Mouse (Mus musculus): ENCODE results near the gene Nprl3. TPM values are rescaled to one million over a fixed set of nuclear protein-coding genes. Genes with fewer than 3 reads are reported as not detected.
"Not testable (repeated sequence)": the region's sequence is repeated elsewhere in the genome, so short reads cannot be mapped to it uniquely, and the experiment has no call there.

Nprl3 gene
- total and polyA plus RNA-seq, 2 experiments from 2014 or later, result 29.9 to 64.1 TPM

DNA sequence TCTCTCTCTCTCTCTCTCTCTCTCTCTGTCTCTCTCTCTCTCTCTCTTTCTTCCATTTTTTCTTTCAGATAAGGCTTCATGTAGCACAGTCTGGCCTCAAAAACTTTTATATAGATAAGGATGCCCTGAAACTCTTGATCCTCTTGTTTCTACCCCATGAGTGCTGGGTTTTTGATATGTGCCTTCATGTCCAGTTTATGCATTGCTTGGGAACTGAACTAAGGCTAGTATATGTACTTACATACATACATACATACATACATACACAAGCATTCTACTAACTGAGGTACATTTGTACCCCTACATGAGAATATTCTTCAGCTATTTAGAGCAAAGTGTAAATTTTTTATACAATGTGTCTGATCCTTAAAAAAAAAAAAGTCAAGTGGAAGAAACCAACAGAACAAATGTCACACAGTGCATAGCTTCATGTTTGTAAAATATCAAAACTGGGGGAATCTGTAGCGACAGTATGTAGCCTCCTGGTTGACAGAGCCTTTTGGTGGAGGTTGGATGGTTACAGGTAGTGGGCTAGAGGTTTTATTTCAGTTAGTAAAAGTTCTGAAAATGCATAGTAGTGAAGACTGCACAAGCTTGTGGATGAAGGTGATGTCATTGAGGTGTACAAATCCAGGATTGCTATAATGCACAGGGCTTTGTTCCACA is 30.5 kb upstream of the Nprl3 start:
- 75% methylated on average over 1 of the region's 1 CpGs for WGBS
- TF ChIP-seq EP300 (IDR thresholded peaks at IDR 0.05; ENCODE audit: low read depth) (no peak), CTCF (IDR thresholded peaks at IDR 0.05; ENCODE audit: low read depth) (no peak)
- no peaks in the 10 kb centered on the region for H3K36me3 ChIP-seq (replicated peaks; ENCODE audit: control insufficient read depth, insufficient read depth, low read length)
- ATAC-seq (ENCODE audit: insufficient read depth, low read depth), result no peak
- H3K4me1 ChIP-seq (ENCODE audit: control insufficient read depth, insufficient read depth), result no peaks in the 10 kb centered on the region
- no peak overlapping the region for H3K4me3 ChIP-seq (ENCODE audit: low read depth, low read length)
- no peak overlapping the region for H3K4me2 ChIP-seq (ENCODE audit: low read depth, low read length)
- no peak overlapping the region for H3K27ac ChIP-seq (ENCODE audit: low read depth)
- no peaks in the 10 kb centered on the region for H3K9me3 ChIP-seq (replicated peaks; ENCODE audit: control insufficient read depth, low read length)
- H3K27me3 ChIP-seq (ENCODE audit: control insufficient read depth, insufficient read depth, low read length), result peaks cover 11% of the 10 kb centered on the region; the same call in 1 of the 2 replicates
- no peak overlapping the region for H3K9ac ChIP-seq (replicated peaks; ENCODE audit: low read depth, low read length)
- no peak for DNase-seq (ENCODE audit: low spot score)

DNA sequence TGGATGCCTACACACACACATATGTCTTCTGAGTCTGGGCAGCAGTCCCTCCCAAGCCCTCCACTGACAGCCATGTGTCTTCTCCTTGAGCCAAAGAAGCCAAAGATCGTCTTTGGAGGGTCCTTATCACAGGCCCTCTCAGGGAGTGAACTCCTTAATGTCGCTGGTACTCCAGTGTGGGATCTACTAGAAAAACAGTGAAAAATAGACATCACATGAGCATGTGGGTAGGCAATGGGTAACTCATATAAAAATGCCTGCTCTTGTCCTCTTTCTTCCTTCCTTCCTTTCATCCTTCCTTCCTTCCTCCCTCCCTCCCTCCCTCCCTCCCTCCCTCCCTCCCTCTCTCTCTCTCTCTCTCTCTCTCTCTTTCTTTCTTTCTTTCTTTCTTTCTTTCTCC is 29.9 kb upstream of the Nprl3 start:
- H3K4me2 ChIP-seq (ENCODE audit: low read depth, low read length); H3K9ac ChIP-seq (replicated peaks; ENCODE audit: low read depth, low read length); H3K36me3 ChIP-seq (replicated peaks; ENCODE audit: control insufficient read depth, insufficient read depth, low read length); H3K9me3 ChIP-seq (replicated peaks; ENCODE audit: control insufficient read depth, low read length); H3K4me1 ChIP-seq (ENCODE audit: control insufficient read depth, insufficient read depth); ATAC-seq (ENCODE audit: insufficient read depth, low read depth); H3K4me3 ChIP-seq (ENCODE audit: low read depth, low read length); DNase-seq (ENCODE audit: low spot score); H3K27ac ChIP-seq (ENCODE audit: low read depth): not testable (repeated sequence)
- peaks cover 11% of the 10 kb centered on the region; the same call in 1 of the 2 replicates for H3K27me3 ChIP-seq (ENCODE audit: control insufficient read depth, insufficient read depth, low read length)
- WGBS, result 24% methylated on average over 2 of the region's 2 CpGs

DNA sequence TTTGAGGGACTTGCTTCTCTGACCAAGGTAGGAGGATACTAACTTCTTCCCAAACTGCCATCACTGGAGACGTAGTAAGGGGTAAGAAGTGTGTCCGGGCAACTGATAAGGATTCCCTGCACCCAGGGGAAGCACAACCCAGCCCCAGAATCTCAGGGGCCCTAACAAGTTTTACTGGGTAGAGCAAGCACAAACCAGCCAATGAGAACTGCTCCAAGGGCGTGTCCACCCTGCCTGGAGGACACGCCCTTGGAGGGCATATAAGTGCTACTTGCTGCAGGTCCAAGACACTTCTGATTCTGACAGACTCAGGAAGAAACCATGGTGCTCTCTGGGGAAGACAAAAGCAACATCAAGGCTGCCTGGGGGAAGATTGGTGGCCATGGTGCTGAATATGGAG is 28.7 kb upstream of the Nprl3 start, which contains the start of gene Hba-a2:
Gene Hba-a2 (plus strand): TSS at position 287 of the 400 bp plus-strand sequence.
- not testable (repeated sequence) for H3K9me3 ChIP-seq (replicated peaks; ENCODE audit: control insufficient read depth, low read length); H3K4me1 ChIP-seq (ENCODE audit: control insufficient read depth, insufficient read depth); DNase-seq (ENCODE audit: low spot score); H3K4me2 ChIP-seq (ENCODE audit: low read depth, low read length); H3K9ac ChIP-seq (replicated peaks; ENCODE audit: low read depth, low read length); ATAC-seq (ENCODE audit: insufficient read depth, low read depth); H3K4me3 ChIP-seq (ENCODE audit: low read depth, low read length); H3K27ac ChIP-seq (ENCODE audit: low read depth); H3K36me3 ChIP-seq (replicated peaks; ENCODE audit: control insufficient read depth, insufficient read depth, low read length)
- no CpG with 5 or more reads among the region's 4 CpGs for WGBS
- peaks cover 11% of the 10 kb centered on the region; the same call in 1 of the 2 replicates for H3K27me3 ChIP-seq (ENCODE audit: control insufficient read depth, insufficient read depth, low read length)

DNA sequence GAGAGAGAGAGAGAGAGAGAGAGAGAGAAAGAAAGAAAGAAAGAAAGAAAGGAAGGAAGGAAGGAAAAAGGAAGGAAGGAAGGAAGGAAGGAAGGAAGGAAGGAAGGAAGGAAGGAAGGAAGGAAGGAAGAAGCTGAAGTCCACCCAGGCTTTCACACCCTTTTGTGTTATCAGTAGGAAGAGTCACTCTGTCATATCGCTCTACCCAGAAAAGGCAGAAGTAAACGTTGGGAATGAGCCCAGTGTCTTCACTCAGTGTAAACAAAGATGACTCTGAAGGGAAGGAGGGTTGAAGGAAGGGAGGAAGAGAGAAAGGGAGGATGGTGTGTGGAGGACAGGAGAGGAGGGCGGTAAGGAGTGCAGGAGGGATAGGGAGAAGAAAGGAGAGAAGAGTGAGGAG is 26.0 kb upstream of the Nprl3 start:
- H3K27ac ChIP-seq (ENCODE audit: low read depth); H3K4me1 ChIP-seq (ENCODE audit: control insufficient read depth, insufficient read depth); DNase-seq (ENCODE audit: low spot score); H3K9me3 ChIP-seq (replicated peaks; ENCODE audit: control insufficient read depth, low read length); H3K4me3 ChIP-seq (ENCODE audit: low read depth, low read length); H3K9ac ChIP-seq (replicated peaks; ENCODE audit: low read depth, low read length); ATAC-seq (ENCODE audit: insufficient read depth, low read depth); H3K4me2 ChIP-seq (ENCODE audit: low read depth, low read length); H3K36me3 ChIP-seq (replicated peaks; ENCODE audit: control insufficient read depth, insufficient read depth, low read length): not testable (repeated sequence)
- H3K27me3 ChIP-seq (ENCODE audit: control insufficient read depth, insufficient read depth, low read length), result peaks cover 11% of the 10 kb centered on the region; the same call in 1 of the 2 replicates
- 49% methylated on average over 3 of the region's 3 CpGs for WGBS

DNA sequence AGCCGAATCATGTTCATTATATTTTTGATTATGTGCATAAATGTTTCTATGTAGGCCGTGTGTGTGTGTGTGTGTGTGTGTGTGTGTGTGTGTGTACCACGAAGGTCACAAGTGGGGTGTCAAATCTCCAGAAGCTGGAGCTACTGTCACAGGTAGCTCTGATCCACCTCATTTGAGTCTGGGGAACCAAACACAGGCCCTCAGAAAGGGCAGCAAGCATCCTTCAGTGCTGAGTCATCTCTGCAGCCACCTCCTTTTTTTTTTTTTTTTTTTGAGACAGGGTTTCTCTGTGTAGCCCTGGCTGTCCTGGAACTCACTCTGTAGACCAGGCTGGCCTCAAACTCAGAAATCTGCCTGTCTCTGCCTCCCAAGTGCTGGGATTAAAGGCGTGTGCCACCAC is 25.3 kb upstream of the Nprl3 start:
- H3K9ac ChIP-seq (replicated peaks; ENCODE audit: low read depth, low read length); ATAC-seq (ENCODE audit: insufficient read depth, low read depth); DNase-seq (ENCODE audit: low spot score): not testable (repeated sequence)

DNA sequence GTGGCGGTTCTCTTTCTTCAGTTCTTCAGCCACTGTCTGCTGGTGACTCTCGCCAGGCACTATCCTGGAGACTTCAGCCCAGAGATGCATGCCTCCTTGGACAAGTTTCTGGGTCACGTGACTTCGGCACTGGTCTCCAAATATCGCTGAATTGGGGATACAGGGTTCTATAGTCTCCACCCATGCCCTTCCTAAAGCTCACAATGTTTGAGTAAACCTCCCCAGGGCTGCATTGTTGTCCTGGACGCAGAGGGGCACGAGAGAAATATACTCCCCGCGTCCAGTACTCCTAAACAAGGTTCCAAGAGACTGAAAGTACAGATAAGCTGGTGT is 20.0 kb upstream of the Nprl3 start:
- ATAC-seq (ENCODE audit: insufficient read depth, low read depth), result no peak
- Histone ChIP-seq H3K4me3 (ENCODE audit: low read depth, low read length) (no peak overlapping the region), H3K4me2 (ENCODE audit: low read depth, low read length) (no peak overlapping the region), H3K9ac (replicated peaks; ENCODE audit: low read depth, low read length) (no peak overlapping the region), H3K27me3 (ENCODE audit: control insufficient read depth, insufficient read depth, low read length) (peaks cover 9% of the 10 kb centered on the region; the same call in 1 of the 2 replicates), H3K36me3 (replicated peaks; ENCODE audit: control insufficient read depth, insufficient read depth, low read length) (no peaks in the 10 kb centered on the region), H3K4me1 (ENCODE audit: control insufficient read depth, insufficient read depth) (no peaks in the 10 kb centered on the region), H3K9me3 (replicated peaks; ENCODE audit: control insufficient read depth, low read length) (no peaks in the 10 kb centered on the region), H3K27ac (ENCODE audit: low read depth) (no peak overlapping the region)
- 59% methylated on average over 9 of the region's 9 CpGs for WGBS
- TF ChIP-seq EP300 (IDR thresholded peaks at IDR 0.05; ENCODE audit: low read depth), result no peak
- no peak for TF ChIP-seq CTCF (IDR thresholded peaks at IDR 0.05; ENCODE audit: low read depth)
- DNase-seq (ENCODE audit: low spot score), result no peak

More for the DNA sequence above, 25.3 kb upstream of the Nprl3 start:
- not testable (repeated sequence) for H3K4me2 ChIP-seq (ENCODE audit: low read depth, low read length); H3K9me3 ChIP-seq (replicated peaks; ENCODE audit: control insufficient read depth, low read length); H3K4me3 ChIP-seq (ENCODE audit: low read depth, low read length); H3K36me3 ChIP-seq (replicated peaks; ENCODE audit: control insufficient read depth, insufficient read depth, low read length); H3K4me1 ChIP-seq (ENCODE audit: control insufficient read depth, insufficient read depth); H3K27ac ChIP-seq (ENCODE audit: low read depth)
- H3K27me3 ChIP-seq (ENCODE audit: control insufficient read depth, insufficient read depth, low read length), result peaks cover 11% of the 10 kb centered on the region; the same call in 1 of the 2 replicates
- WGBS, result 75% methylated on average over 4 of the region's 4 CpGs
